Mouse (Mus musculus): ENCODE results near the gene Supt3.

DNA sequence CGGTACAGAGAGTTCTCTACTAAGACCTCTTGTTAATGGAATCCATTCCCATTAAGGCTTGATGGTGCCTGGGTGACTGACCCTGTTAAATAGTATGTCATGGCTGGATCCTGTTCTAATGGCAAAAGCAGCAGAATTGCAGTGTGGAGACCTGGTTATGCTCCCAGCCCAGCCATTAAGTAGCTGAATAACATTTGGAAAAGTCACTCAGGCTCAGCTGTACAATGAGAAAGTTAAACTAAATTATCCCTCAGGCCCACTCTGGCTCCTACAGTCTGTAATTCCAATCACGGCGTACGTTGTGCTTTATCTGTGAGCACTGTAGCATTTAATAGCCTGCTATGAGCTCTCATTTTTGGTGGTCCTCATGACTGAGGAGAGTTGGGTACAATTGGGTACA is 300.0 kb downstream of the Supt3 start:
- TF ChIP-seq POLR2A (IDR thresholded peaks at IDR 0.05; ENCODE audit: insufficient read depth, low read depth, low read length) (no peak), CTCF (IDR thresholded peaks at IDR 0.05; ENCODE audit: insufficient read depth, low read depth, low read length) (no peak)
